Mouse (Mus musculus): Measurements from ENCODE around the gene Atg2a.
"Not testable (repeated sequence)": the region's sequence is repeated elsewhere in the genome, so short reads cannot be mapped to it uniquely, and the experiment has no call there.

Atg2a gene

DNA sequence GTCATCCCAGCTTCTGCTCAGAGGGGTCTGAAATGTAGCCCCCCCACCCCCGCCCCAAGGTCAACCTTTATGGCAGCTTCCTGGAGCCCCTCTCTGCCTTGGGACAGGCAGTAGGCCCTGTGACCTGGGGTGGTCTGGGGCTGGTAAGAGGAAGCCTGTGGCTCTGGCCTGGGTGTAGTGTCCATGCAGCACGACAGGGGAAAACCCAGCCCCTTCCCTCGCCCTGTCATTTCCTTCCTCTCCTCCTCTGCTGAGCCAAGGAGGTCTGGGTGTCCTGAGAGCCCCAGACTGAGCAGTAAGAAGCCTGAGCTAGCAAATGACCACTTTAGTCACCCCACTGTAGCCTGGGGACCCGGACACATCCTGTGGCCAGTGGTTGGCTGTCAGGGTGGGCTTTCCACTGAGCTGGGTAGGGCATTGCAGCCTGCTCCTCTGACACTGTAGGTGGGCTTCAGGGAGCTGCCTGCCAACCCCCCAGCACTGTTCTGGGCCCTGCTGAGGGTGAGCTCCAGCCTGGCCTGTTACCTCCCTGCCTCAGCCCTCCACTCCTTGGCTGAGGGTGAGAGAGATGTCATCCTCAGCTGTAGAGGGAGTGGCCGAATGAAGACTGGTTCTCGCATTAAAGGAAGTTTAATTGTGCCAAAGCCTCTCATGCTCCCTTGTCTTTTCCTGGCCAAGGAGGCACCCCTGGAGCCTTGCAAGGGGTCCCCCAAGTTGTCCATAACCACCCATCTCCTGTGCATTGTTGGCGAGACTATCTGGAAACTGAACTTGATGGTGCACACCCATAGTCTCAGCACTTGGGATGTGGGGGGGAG lies 58.2 kb downstream of the Atg2a start:
- DNase-seq: peak; percentile 58

- DNase-seq: peak; percentile 83
Observed at GRCm38 (mm10) chr19:6300402-6300841, 59.0 kb downstream of the Atg2a start.

DNA sequence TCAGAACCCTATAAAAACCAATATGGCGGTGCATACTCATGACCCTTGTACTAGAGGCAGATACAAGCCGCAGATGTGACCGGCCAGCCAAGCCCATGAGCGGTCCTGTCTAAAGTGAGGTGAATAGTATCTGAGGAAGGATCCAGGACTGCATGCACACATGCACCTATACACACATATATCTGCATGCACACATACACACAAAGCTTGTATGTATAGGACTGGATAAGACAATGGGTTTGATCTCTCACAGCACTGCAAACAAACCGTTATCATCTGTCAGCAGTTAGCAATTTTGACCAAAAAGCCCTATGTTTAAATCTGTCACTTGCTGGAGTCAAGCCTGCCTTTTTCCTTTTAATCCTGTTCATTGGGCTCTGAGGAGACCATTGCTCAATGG lies 60.6 kb downstream of the Atg2a start:
- no peak for DNase-seq

DNA sequence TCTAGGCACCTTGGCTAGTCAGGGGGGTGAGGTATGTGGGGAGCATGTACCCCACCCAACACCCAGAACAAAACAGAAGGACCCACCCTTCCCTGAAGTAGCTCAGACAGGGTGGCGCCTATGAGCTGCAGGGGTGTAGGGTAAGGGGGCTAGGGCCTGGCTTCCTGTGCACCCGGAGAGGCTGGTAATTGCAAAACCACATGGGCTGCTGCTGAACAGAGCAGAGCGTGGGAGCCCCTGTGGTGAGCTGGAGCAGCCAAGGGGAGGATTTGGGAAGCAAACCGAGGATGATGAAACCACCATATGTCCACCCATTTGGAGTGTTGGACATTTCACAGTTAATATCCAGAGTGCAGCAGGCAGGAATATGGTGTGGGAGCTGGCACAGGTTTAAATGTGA lies 61.1 kb downstream of the Atg2a start:
- peak; percentile 57 for DNase-seq

DNA sequence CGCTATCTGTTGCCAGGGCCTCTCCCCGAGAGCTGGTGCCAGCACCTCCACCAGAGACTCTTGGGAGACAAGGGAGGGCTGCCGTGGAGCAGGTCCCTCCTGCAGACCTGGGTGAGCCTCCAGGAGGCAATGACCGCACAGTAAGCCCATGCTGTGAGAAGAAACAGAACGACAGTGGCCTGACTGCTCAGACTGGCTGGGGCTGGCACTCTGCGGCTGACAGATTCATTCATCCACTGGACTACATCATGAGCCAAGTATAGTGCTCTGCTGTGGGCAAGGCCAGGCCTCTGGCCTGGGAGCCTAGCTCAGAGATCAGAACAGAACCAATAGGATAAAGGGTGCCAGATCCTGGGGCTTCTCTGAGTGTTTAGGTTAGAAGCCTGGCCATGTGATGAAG lies 62.4 kb downstream of the Atg2a start:
- no peak for DNase-seq

DNA sequence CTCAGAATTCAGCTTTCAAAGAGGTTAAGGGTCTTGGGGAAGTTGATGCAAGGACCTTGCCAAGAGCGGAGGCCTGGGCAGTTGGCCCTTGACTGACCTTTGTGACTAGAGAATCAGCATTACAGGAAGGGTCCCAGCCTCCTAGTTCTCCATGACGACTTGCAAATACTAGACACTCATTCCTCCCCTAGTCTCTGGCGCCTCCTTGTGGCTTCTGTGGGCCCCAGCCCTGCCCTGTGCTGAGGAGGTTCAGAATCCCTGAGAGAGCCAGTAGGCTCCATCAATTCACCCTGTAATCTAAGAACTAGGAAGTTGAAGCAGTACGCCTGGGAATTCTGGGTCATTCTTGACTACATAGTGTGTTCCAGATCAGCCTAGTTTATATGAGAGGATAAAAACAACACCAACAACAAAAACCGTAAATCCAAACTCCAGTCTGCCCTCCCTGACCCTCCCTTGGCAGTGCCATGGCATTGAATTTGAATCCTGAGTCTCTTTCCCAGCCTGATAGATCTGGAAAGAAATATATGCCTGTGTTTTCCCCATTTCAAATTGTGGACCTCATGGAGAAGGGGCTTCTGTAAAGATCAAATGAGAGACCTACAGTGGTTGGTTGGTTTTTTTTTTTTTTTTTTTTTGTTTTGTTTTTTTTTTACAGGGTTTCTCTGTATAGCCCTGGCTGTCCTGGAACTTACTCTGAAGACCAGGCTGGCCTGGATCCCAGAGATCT lies 63.5 kb downstream of the Atg2a start:
- DNase-seq: peak; percentile 97

- DNase-seq: no peak
Observed at GRCm38 (mm10) chr19:6305517-6306115, 64.1 kb downstream of the Atg2a start.

- DNase-seq: peak; percentile 92
Observed at GRCm38 (mm10) chr19:6306137-6306551, 64.7 kb downstream of the Atg2a start, which contains the start of gene Cdc42bpg. Cdc42bpg (plus strand) TSS chr19:6306456.

DNA sequence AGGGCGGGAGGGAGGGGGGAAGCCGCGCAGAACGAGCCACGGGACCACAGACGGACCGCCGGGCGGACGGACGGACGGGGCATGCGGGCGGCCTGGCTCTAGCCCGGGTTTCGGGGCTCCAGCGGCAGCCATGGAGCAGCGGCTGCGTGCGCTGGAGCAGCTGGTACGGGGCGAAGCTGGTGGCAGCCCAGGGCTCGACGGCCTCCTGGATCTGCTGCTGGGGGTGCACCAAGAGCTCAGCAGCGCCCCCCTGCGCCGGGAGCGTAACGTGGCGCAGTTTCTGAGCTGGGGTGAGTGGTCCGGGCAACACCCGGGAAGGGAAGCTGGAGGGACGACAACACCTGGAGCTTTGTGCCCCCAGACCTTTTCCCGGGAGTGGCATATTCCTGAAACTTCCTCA lies 65.1 kb downstream of the Atg2a start:
- DNase-seq: peak; percentile 93

GRCm38 (mm10) chr19:6307733-6308531 lies 66.5 kb downstream of the Atg2a start:
- DNase-seq: peak; percentile 73

DNA sequence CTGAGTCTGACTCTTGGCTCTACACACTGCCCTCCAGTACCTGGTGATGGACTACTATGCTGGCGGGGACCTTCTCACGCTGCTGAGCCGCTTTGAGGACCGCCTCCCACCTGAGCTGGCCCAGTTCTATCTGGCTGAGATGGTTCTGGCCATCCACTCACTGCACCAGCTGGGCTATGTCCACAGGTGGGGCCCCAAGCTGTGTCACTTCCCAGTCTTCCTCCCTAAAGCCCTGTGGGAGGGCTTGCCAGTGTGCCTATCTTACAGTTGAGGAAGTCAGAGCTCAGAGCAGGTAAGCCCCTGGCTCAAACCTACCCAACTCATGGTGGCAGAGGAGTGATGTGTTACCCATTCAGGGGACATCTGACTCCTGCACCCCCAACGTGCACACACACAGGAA lies 68.7 kb downstream of the Atg2a start:
- no peak for DNase-seq

GRCm38 (mm10) chr19:6311783-6312182 lies 70.3 kb downstream of the Atg2a start:
- not testable (repeated sequence) for DNase-seq

All from lung, postnatal 10 days (tissue).